Mouse (Mus musculus): ENCODE measurements around the gene Gps1. TPM values are rescaled to one million over a fixed set of nuclear protein-coding genes. Genes with fewer than 3 reads are reported as not detected.
A peak's percentile ranks its signal among the peaks of the same experiment; 100 is the strongest.

Gene Gps1
- total and polyA plus RNA-seq, 3 experiments = 158 to 184 (median 174) TPM

DNA sequence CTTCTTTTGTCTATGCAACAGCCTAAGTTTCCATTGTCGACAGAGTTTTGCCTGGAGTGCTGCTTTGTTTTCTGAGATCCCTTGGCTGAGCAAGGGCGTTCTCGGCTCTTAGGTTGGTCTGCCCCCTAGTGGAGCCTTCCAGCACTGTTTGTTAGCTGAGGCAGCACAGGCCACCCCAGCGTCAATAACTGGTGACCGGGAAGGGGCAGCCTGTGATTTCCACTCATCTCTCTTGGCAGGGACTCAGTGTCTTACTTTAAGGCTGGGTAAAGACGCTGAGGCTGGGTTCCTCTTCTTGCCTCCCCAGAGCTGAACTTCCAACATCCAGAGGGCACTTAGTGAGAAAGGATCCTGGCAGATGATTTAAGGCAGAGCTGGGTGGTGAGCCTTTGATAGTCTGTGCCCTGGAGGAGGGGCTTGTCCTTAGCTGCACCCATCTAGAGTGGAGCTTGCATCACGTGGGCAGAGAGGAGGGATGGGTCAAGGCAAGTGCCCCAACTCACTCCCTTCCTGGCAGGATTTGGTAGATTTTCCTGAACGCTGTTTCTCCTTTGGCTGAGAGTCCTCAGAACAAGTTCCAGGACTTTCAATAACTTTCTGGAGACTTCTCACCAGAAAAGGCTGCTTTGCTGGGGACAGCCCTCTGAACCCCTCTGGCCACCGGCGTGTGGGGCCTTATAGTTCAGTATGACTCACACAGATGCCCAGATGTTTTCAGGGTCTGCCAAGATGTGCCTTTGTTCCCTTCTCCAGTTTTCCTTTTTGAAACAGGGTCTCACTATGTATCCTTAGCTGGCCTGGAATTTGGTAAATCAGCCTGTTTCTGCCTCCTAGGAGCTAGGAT lies 16.2 kb downstream of the Gps1 start:
- Histone ChIP-seq H3K4me1 (ENCODE audit: control insufficient read depth in 1 of 2, insufficient read depth in 2 of 2) (peaks cover 7 to 26% of the 10 kb centered on the region in 2 experiments), H3K27me3 (replicated peaks) (no peaks in the 10 kb centered on the region), H3K4me3 (replicated peaks in 1 of 3; ENCODE audit: low read depth in 2 of 3, low read length in 2 of 3, poor library complexity in 1 of 3) (no peak overlapping the region), H3K36me3 (replicated peaks in 1 of 2; ENCODE audit: control insufficient read depth in 1 of 2, insufficient read depth in 1 of 2, low read length in 1 of 2) (peaks cover 0 to 8% of the 10 kb centered on the region in 2 experiments), H3K27ac (ENCODE audit: insufficient read depth, low read depth) (no peak overlapping the region), H3K4me2 (ENCODE audit: insufficient read depth, low read depth, poor library complexity, severe bottlenecking) (peak overlapping the region; percentile 65), H3K9ac (ENCODE audit: insufficient read depth, low read depth) (peak overlapping the region; percentile 18; the same call in 1 of the 2 replicates), H3K9me3 (replicated peaks; ENCODE audit: low read length) (no peaks in the 10 kb centered on the region), H3K79me2 (replicated peaks; ENCODE audit: control insufficient read depth, extremely low read depth, insufficient read depth, poor library complexity, severe bottlenecking) (peaks cover 9% of the 10 kb centered on the region)
- in situ Hi-C loops (cut with MboI; ENCODE audit: low pct_ligation_motif_present, low pct_unique_long_range_greater_than_20kb, low sequenced_read_pairs) = no loop called here
- DNase-seq (ENCODE audit: extremely low read depth) = peak; percentile 93
- dilution Hi-C loops (cut with MboI; ENCODE audit: extremely low pct_ligation_motif_present, extremely low pct_unique_long_range_greater_than_20kb, low sequenced_read_pairs) = no loop called here
- TF ChIP-seq MXI1 (IDR thresholded peaks at IDR 0.05; ENCODE audit: low read depth, low read length) (peak; percentile 12; the same call in 1 of the 2 replicates), ZC3H11A (IDR thresholded peaks at IDR 0.05; ENCODE audit: low read depth, low read length) (peak; percentile 15; the same call in 1 of the 2 replicates), ZKSCAN1 (IDR thresholded peaks at IDR 0.05; ENCODE audit: borderline replicate concordance, low read depth, low read length) (no peak), GABPA (IDR thresholded peaks at IDR 0.05; ENCODE audit: insufficient replicate concordance, low read depth, low read length) (no peak), HCFC1 (IDR thresholded peaks at IDR 0.05; ENCODE audit: low read depth, low read length) (peak; percentile 31), TBP (conservative IDR thresholded peaks at IDR 0.05; ENCODE audit: low read depth, low read length) (no peak), RAD21 (IDR thresholded peaks at IDR 0.05; ENCODE audit: low read depth, low read length) (peak; percentile 89), MAZ (IDR thresholded peaks at IDR 0.05; ENCODE audit: low read depth, low read length) (peak; percentile 39), CTCF (conservative IDR thresholded peaks at IDR 0.05 in 1 of 2, IDR thresholded peaks at IDR 0.05 in 1 of 2; ENCODE audit: low read depth in 2 of 2, low read length in 2 of 2) (peak; percentile 83 to 96), USF1 (IDR thresholded peaks at IDR 0.05; ENCODE audit: low read depth, low read length) (peak; percentile 87), CHD1 (IDR thresholded peaks at IDR 0.05; ENCODE audit: low read depth, low read length) (no peak), JUND (conservative IDR thresholded peaks at IDR 0.05; ENCODE audit: low read depth, low read length) (no peak), ZNF384 (IDR thresholded peaks at IDR 0.05; ENCODE audit: low read depth, low read length) (no peak; the same call in 1 of the 2 replicates), JUN (IDR thresholded peaks at IDR 0.05; ENCODE audit: insufficient read depth, low read depth, low read length) (no peak), BHLHE40 (IDR thresholded peaks at IDR 0.05; ENCODE audit: low read depth, low read length) (no peak), POLR2A (IDR thresholded peaks at IDR 0.05; ENCODE audit: low read depth, low read length) (peak; percentile 55), USF2 (conservative IDR thresholded peaks at IDR 0.05; ENCODE audit: low read depth, low read length) (peak; percentile 86), SIN3A (IDR thresholded peaks at IDR 0.05; ENCODE audit: low read length) (peak; percentile 84), PAX5 (IDR thresholded peaks at IDR 0.05; ENCODE audit: low read length) (no peak), MAX (IDR thresholded peaks at IDR 0.05; ENCODE audit: low read length) (peak; percentile 80; the same call in 1 of the 2 replicates), NELFE (IDR thresholded peaks at IDR 0.05; ENCODE audit: low read depth, low read length) (peak; percentile 57; the same call in 1 of the 2 replicates), MYC (IDR thresholded peaks at IDR 0.05; ENCODE audit: low read depth, low read length) (0 out of 2 replicates have a peak, but pooled peaks have one; percentile 16), MAFK (IDR thresholded peaks at IDR 0.05; ENCODE audit: insufficient replicate concordance, low read length) (peak; percentile 34; the same call in 1 of the 2 replicates), POLR2AphosphoS2 (IDR thresholded peaks at IDR 0.05; ENCODE audit: low read depth, low read length) (peak; percentile 61; the same call in 1 of the 2 replicates), ZMIZ1 (IDR thresholded peaks at IDR 0.05; ENCODE audit: low read depth, low read length) (no peak; the same call in 1 of the 2 replicates), RCOR1 (conservative IDR thresholded peaks at IDR 0.05; ENCODE audit: low read depth, low read length) (no peak; the same call in 1 of the 2 replicates), ETS1 (conservative IDR thresholded peaks at IDR 0.05; ENCODE audit: low read depth, low read length) (0 out of 2 replicates have a peak, but pooled peaks have one; percentile 8), SMC3 (IDR thresholded peaks at IDR 0.05; ENCODE audit: low read depth, low read length) (peak; percentile 81), IRF4 (IDR thresholded peaks at IDR 0.05; ENCODE audit: low read depth, low read length) (peak; percentile 55; the same call in 1 of the 2 replicates), NRF1 (IDR thresholded peaks at IDR 0.05; ENCODE audit: low read depth, low read length) (peak; percentile 35; the same call in 1 of the 2 replicates), EP300 (IDR thresholded peaks at IDR 0.05; ENCODE audit: low read length) (peak; percentile 37; the same call in 1 of the 2 replicates), TCF12 (IDR thresholded peaks at IDR 0.05; ENCODE audit: low read depth, low read length) (no peak), CHD2 (IDR thresholded peaks at IDR 0.05; ENCODE audit: low read length) (no peak), E2F4 (IDR thresholded peaks at IDR 0.05; ENCODE audit: insufficient replicate concordance, low read depth, low read length) (peak; percentile 14; the same call in 1 of the 2 replicates), ELF1 (IDR thresholded peaks at IDR 0.05; ENCODE audit: low read depth, low read length) (peak; percentile 38; the same call in 1 of the 2 replicates), UBTF (IDR thresholded peaks at IDR 0.05; ENCODE audit: low read depth, low read length) (no peak), KAT2A (IDR thresholded peaks at IDR 0.05; ENCODE audit: insufficient replicate concordance, low read length) (no peak)

All from CH12.LX (cell line).